Mouse (Mus musculus): ENCODE results near the gene Wdr61. TPM values are rescaled to one million over a fixed set of nuclear protein-coding genes. Genes with fewer than 3 reads are reported as not detected.

The Wdr61 gene
- polyA plus RNA-seq, 1 experiment from 2014 or later, result 151 TPM

Small RNA genes within 50 kb of the gene (microRNA-seq; reads per million reads assigned to microRNA genes)
- not detected for gene Mir5710

Other genes starting within 250 kb of the Wdr61 start
- 6.3 and 6.5 TPM in 2 replicates for gene Dmxl2, start 232.9 kb downstream of the Wdr61 start, polyA plus RNA-seq (2015; fragmentation: Nextera tagmentation; extraction: Ambion mirVana)
- not detected in 2 replicates for gene Sh2d7, start 195.5 kb downstream of the Wdr61 start, polyA plus RNA-seq (2015; fragmentation: Nextera tagmentation; extraction: Ambion mirVana)
- 15.9 and 17.4 TPM in 2 replicates for gene Cib2, start 174.3 kb downstream of the Wdr61 start, polyA plus RNA-seq (2015; fragmentation: Nextera tagmentation; extraction: Ambion mirVana)
- gene Idh3a, start 148.2 kb downstream of the Wdr61 start, polyA plus RNA-seq (2015; fragmentation: Nextera tagmentation; extraction: Ambion mirVana), result 139 and 158 TPM in 2 replicates
- gene Acsbg1, start 72.6 kb downstream of the Wdr61 start, polyA plus RNA-seq (2015; fragmentation: Nextera tagmentation; extraction: Ambion mirVana), result 2.1 and 4.6 TPM in 2 replicates
- gene Dnaja4, start 35.6 kb downstream of the Wdr61 start, polyA plus RNA-seq (2015; fragmentation: Nextera tagmentation; extraction: Ambion mirVana), result 3.6 and 4.4 TPM in 2 replicates
- 78.1 and 79.9 TPM in 2 replicates for gene Crabp1, start 30.2 kb upstream of the Wdr61 start, polyA plus RNA-seq (2015; fragmentation: Nextera tagmentation; extraction: Ambion mirVana)
- 34.8 and 37.0 TPM in 2 replicates for gene Ireb2, start 129.3 kb upstream of the Wdr61 start, polyA plus RNA-seq (2015; fragmentation: Nextera tagmentation; extraction: Ambion mirVana)
- gene Hykk, start 182.8 kb upstream of the Wdr61 start, polyA plus RNA-seq (2015; fragmentation: Nextera tagmentation; extraction: Ambion mirVana), result 9.0 and 9.5 TPM in 2 replicates
- 317 and 331 TPM in 2 replicates for gene Psma4, start 216.3 kb upstream of the Wdr61 start, polyA plus RNA-seq (2015; fragmentation: Nextera tagmentation; extraction: Ambion mirVana)
- 1.4 TPM in 2 replicates for gene AY074887, start 216.5 kb upstream of the Wdr61 start, polyA plus RNA-seq (2015; fragmentation: Nextera tagmentation; extraction: Ambion mirVana)
- gene Chrna5, start 246.4 kb upstream of the Wdr61 start, polyA plus RNA-seq (2015; fragmentation: Nextera tagmentation; extraction: Ambion mirVana), result 1.0 and 1.1 TPM in 2 replicates

All from kidney, embryonic 15.5 days (tissue).